Mouse (Mus musculus) liver, postnatal 0 days (tissue): ENCODE results near the gene 0610010K14Rik.
A peak's percentile ranks its signal among the peaks of the same experiment; 100 is the strongest.

ENCODE experiments used
- CTCF ChIP-seq: sonication (generic); IDR thresholded peaks from 2 replicates; pipeline ENCODE4 v1.5.1; 2016; ENCODE audit warnings: antibody characterized with exemption, low read depth
- EP300 ChIP-seq: IDR thresholded peaks from 2 replicates; pipeline ENCODE4 v1.6.1; 2016; ENCODE audit warnings: antibody characterized with exemption, low read depth, mild to moderate bottlenecking

DNA sequence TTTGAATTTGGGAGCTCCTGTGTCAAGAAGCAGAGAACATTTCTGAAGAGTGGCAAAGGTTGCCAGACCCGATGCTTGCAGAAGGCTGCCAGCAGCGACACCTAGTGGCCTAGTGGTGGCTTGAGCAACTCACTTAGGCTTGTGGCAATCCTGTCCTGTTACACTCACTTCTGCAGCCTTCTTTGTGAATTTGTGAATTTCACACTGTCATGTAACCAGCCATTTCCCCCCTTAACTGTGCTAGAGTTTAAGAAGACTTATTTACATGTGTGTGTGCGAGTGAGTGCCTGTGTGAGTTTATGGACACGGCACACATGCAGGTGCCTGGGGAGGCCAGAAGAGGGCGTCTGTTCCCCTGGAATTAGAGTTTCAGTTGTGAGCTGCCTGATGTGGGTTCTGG, 36.0 kb downstream of the 0610010K14Rik start:
- TF ChIP-seq CTCF = peak; percentile 94
- TF ChIP-seq EP300 = no peak
